Mouse (Mus musculus) limb, embryonic 11.5 days (tissue): ENCODE results near the gene Calcrl. TPM values are rescaled to one million over a fixed set of nuclear protein-coding genes. Genes with fewer than 3 reads are reported as not detected.
"Not testable (repeated sequence)": the region's sequence is repeated elsewhere in the genome, so short reads cannot be mapped to it uniquely, and the experiment has no call there.

ENCODE experiments used
- ATAC-seq: fragments of 200-750 bp; cut with Nextera tagmentation; 2 replicates; pipeline ENCODE4 v1.8.0; 2017; ENCODE audit warnings: low read depth; ENCODE audit not compliant: insufficient number of reproducible peaks, low FRiP score, low TSS enrichment
- DNase-seq: peaks from one replicate; pipeline ENCODE4 v3.0.0-alpha.2; 2015; ENCODE audit warnings: low spot score
- H3K27ac ChIP-seq: fragments of 300-500 bp; sonication (generic); replicated peaks from 2 replicates; pipeline ENCODE4 v1.5.1; 2014; ENCODE audit warnings: low read depth, mild to moderate bottlenecking, low read length
- H3K27me3 ChIP-seq: fragments of 300-500 bp; sonication (generic); 2 replicates; pipeline ENCODE4 v1.6.1; 2014; ENCODE audit warnings: mild to moderate bottlenecking, low read length, mixed read lengths; ENCODE audit not compliant: control insufficient read depth, insufficient read depth
- H3K36me3 ChIP-seq: fragments of 300-500 bp; sonication (generic); 2 replicates; pipeline ENCODE4 v1.6.1; 2014; ENCODE audit warnings: mild to moderate bottlenecking, low read length, moderate library complexity, mixed read lengths; ENCODE audit not compliant: control insufficient read depth, insufficient read depth
- H3K4me1 ChIP-seq: fragments of 300-500 bp; sonication (generic); 2 replicates; pipeline ENCODE4 v1.6.1; 2014; ENCODE audit warnings: low read length, mixed read lengths; ENCODE audit not compliant: control insufficient read depth, insufficient read depth
- H3K4me2 ChIP-seq: fragments of 300-500 bp; sonication (generic); 2 replicates; pipeline ENCODE4 v1.6.1; 2014; ENCODE audit warnings: low read depth, mild to moderate bottlenecking, moderate library complexity; ENCODE audit not compliant: severe bottlenecking
- H3K4me3 ChIP-seq: fragments of 300-500 bp; sonication (generic); 2 replicates; pipeline ENCODE4 v1.5.1; 2014; ENCODE audit warnings: low read depth, low read length
- H3K9ac ChIP-seq: fragments of 300-500 bp; sonication (generic); 2 replicates; pipeline ENCODE4 v1.6.1; 2014; ENCODE audit warnings: mild to moderate bottlenecking, low read length
- H3K9me3 ChIP-seq: fragments of 300-500 bp; sonication (generic); 2 replicates; pipeline ENCODE4 v1.6.1; 2016; ENCODE audit warnings: low read length; ENCODE audit not compliant: control insufficient read depth
- WGBS: fragments of 180-500 bp; shearing (Covaris S2); extraction: QIAGEN DNeasy Blood & Tissue Kit; methylation state at CpG from one replicate; pipeline ENCODE4 v1.1.7; 2014; 5-methylcytosine and 5-hydroxymethylcytosine counted together
- polyA plus RNA-seq: library from polyadenylated mRNA; unstranded; fragments of >200 nt; fragmentation: Nextera tagmentation; extraction: Ambion mirVana; gene quantifications from 2 replicates; pipeline ENCODE4 v1.2.1, GENCODE M21; 2014

Gene Calcrl
- polyA plus RNA-seq, 1 experiment from 2014 or later: 18.7 TPM

DNA sequence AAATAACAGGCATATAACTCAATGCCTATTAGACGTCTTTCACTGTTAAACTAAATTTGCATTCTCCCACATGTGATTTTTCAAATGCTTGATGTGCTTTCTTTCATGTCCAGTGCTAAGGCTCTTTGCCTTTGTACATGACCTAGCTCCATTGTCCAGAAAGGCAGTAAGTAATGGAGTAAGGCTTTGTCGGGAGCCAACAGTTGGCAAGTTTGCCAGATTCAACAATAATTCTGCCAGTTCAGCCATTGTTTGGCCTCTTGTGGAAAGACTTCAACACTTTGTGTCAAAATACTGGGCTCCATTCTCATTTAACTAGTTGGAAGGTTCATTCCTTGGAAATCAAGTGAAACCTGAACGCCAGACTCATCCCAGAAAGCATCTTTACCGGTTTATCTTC is 8.7 kb downstream of the Calcrl start:
- H3K27ac ChIP-seq: no peak overlapping the region
- DNase-seq (no peak), ATAC-seq (no peak)
- no peaks in the 10 kb centered on the region for H3K36me3 ChIP-seq
- H3K27me3 ChIP-seq: no peaks in the 10 kb centered on the region
- no peaks in the 10 kb centered on the region for H3K9me3 ChIP-seq
- H3K9ac ChIP-seq: no peak overlapping the region
- WGBS: 87% methylated on average over 4 of the region's 4 CpGs
- no peak overlapping the region for H3K4me2 ChIP-seq
- H3K4me3 ChIP-seq: no peak overlapping the region
- H3K4me1 ChIP-seq: no peaks in the 10 kb centered on the region

DNA sequence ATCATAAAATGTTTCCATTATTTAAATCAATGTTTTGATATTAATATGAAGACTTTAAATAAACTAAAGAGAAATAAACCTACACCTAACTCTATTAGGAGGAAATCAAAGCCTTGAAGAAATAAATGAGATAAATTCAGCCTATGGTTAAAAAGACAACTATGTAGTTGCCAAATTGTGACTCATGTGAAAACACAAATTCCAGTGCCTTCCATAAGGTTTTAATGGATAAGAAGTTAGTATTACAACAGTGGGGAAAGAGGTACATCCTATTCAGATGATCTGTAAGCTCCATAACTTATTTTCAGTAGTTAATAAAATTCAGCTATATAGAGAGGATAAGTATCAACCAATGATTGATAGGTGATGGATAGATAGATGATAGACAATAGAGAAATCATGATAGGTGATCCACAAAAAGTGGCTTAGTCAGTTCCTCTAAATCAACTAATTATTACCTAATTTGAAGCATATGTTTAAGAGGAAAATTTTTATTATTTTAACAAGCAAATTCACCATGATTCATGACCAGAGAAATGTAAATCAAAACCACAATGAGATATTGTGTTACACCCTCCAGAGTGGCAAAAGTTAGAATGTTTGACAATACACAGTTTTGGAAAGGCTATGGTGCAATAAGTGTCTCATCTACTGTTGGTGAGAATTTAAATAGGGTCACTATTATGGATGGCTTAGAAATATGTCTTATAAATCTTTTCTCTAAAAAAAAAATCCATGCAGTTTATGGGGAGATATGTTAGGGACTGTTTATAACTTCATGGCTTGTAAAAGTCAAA is 15.2 kb downstream of the Calcrl start:
- Histone ChIP-seq H3K27ac (no peak overlapping the region), H3K4me1 (no peaks in the 10 kb centered on the region), H3K9me3 (no peaks in the 10 kb centered on the region), H3K9ac (no peak overlapping the region), H3K36me3 (no peaks in the 10 kb centered on the region), H3K4me2 (no peak overlapping the region), H3K4me3 (no peak overlapping the region), H3K27me3 (no peaks in the 10 kb centered on the region)
- ATAC-seq (no peak), DNase-seq (no peak)

DNA sequence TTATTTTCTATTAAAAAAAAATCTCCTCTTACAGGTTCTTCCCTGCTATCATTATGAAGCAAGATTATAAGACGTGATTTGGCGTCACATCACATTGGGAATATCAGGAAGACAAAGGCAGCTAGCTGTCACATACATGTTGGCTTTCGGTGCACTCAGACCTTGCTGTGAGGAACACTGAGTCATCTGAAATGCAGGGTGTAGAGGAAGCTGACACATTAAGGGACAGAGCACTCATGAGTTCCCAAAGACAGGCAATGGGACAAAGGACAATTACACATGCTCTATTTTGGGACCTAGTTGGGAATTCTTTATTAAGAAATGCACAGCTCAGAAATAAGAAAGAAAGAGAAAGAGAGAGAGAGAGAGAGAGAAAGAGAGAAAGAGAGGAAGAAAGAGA is 20.4 kb downstream of the Calcrl start:
- H3K4me3 ChIP-seq: no peak overlapping the region
- no peaks in the 10 kb centered on the region for H3K9me3 ChIP-seq
- ATAC-seq: no peak
- H3K27ac ChIP-seq: no peak overlapping the region
- DNase-seq: no peak
- H3K9ac ChIP-seq: no peak overlapping the region
- H3K36me3 ChIP-seq: no peaks in the 10 kb centered on the region
- H3K4me2 ChIP-seq: no peak overlapping the region
- no peaks in the 10 kb centered on the region for H3K4me1 ChIP-seq
- 82% methylated on average over 3 of the region's 3 CpGs for WGBS
- H3K27me3 ChIP-seq: no peaks in the 10 kb centered on the region

DNA sequence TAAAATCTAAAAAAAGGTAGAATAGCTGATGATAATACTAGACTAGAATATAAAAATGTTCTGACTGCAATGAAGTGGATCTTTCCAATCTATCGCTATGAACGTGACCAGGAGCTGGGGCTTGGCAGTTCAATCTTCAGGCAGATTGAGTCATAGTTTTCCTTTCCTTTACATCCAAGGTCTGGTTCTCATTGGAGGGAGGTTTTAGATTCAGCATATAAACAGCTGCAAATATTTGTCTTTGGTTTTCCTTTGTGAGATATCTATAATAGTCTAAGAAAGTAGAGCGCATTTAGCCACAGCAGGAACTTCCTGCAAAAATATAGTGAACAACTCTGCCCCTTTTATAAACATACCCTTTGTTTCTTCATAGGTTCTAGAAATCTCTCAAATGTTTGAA is 22.5 kb downstream of the Calcrl start:
- Histone ChIP-seq H3K27me3 (no peaks in the 10 kb centered on the region), H3K4me1 (no peaks in the 10 kb centered on the region), H3K4me2 (no peak overlapping the region), H3K9me3 (no peaks in the 10 kb centered on the region), H3K36me3 (no peaks in the 10 kb centered on the region), H3K4me3 (no peak overlapping the region), H3K27ac (no peak overlapping the region), H3K9ac (no peak overlapping the region)
- DNase-seq (no peak), ATAC-seq (no peak)
- 89% methylated on average over 3 of the region's 3 CpGs for WGBS

DNA sequence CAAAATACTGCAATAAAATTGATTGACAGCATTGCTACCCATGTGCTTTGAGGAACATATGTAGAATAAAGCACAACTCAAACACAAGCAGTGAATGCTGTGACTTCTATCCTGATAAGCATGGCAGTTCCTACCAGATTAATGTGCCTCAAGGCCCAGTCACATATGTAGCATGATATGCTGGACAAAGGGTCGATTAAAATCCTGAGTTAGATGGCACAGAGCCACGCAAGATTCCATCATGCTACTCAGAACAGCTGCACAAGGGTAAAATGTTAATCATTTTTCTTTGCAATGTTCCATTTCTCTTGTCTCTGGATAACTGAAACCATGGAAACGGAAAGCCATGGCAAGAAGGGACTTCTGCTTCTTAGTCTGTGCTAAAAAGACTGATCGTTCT is 28.7 kb downstream of the Calcrl start:
- no peaks in the 10 kb centered on the region for H3K4me1 ChIP-seq
- WGBS: 87% methylated on average over 4 of the region's 4 CpGs
- H3K36me3 ChIP-seq: no peaks in the 10 kb centered on the region
- H3K27ac ChIP-seq: no peak overlapping the region
- ATAC-seq (no peak), DNase-seq (no peak)
- no peaks in the 10 kb centered on the region for H3K9me3 ChIP-seq
- no peak overlapping the region for H3K9ac ChIP-seq
- no peaks in the 10 kb centered on the region for H3K27me3 ChIP-seq
- no peak overlapping the region for H3K4me3 ChIP-seq
- H3K4me2 ChIP-seq: no peak overlapping the region

DNA sequence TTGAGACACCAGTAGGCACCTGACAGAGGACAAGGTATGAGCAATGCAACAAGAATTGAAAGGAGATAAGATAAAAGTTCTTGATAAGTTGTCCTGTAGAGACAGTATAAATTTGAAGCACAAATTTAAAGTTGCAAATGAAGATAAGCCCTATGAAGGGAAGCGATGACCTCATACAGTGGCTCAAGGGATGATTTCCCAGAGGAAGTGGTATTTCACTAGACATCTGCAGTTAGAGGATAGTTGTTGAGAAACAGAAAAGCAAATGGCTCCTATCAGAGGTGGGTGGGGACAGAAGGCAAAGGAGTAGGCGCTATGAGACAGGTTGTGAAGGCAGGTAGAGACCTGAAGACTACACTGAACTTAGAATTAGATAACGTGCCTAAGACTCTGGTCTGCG is 32.0 kb downstream of the Calcrl start:
- DNase-seq (no peak), ATAC-seq (no peak)
- no peaks in the 10 kb centered on the region for H3K27me3 ChIP-seq
- WGBS: 87% methylated on average over 4 of the region's 4 CpGs
- no peak overlapping the region for H3K4me3 ChIP-seq
- H3K9ac ChIP-seq: no peak overlapping the region
- no peaks in the 10 kb centered on the region for H3K4me1 ChIP-seq
- H3K4me2 ChIP-seq: no peak overlapping the region
- no peak overlapping the region for H3K27ac ChIP-seq
- H3K36me3 ChIP-seq: no peaks in the 10 kb centered on the region
- no peaks in the 10 kb centered on the region for H3K9me3 ChIP-seq

DNA sequence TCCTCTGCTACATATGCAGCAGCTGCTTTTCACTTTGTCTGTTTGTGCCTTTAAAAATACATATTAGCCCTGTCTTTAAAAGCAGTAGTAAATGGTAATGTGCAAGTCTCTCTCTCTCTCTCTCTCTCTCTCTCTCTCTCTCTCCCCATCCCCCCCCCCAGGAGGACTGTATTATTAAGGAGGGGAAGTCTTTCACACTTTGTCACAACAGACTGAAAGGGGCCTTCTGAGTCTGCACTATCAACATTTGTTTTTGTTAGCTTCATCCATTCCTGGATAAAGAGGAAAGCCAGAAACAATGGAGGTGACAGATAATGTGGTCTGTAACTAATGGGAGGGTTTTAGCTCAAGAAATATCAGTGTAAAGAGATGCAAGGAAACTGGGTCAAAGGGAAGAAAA is 36.1 kb downstream of the Calcrl start:
- no peak for ATAC-seq
- no peaks in the 10 kb centered on the region for H3K4me1 ChIP-seq

DNA sequence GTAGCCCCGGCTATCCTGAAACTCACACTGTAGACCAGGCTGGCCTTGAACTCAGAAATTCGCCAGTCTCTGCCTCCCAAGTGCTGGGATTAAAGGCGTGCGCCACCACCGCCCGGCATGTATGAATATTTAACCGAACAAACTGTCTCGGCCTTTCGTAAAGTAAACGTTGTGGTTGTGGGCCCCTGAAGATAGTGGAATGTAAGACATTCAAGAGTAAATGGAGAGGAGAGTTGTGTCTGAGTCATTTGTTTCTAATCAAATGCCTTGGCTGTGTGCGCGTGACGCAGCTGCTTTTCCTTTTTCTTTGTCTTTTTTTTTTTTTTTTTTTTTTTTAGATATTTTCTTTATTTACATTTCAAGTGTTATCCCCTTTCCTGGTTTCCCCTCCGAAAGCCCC is 36.7 kb downstream of the Calcrl start:
- H3K27me3 ChIP-seq, H3K9me3 ChIP-seq, H3K4me1 ChIP-seq, H3K9ac ChIP-seq, H3K4me2 ChIP-seq, H3K27ac ChIP-seq, ATAC-seq, H3K4me3 ChIP-seq, H3K36me3 ChIP-seq, DNase-seq: not testable (repeated sequence)
- WGBS: 94% methylated on average over 14 of the region's 14 CpGs

More for the DNA sequence above, 36.1 kb downstream of the Calcrl start:
- H3K36me3 ChIP-seq: no peaks in the 10 kb centered on the region
- no peak overlapping the region for H3K27ac ChIP-seq
- no peak overlapping the region for H3K4me2 ChIP-seq
- no peak for DNase-seq
- H3K9ac ChIP-seq: no peak overlapping the region
- H3K4me3 ChIP-seq: no peak overlapping the region
- H3K27me3 ChIP-seq: no peaks in the 10 kb centered on the region
- no peaks in the 10 kb centered on the region for H3K9me3 ChIP-seq

DNA sequence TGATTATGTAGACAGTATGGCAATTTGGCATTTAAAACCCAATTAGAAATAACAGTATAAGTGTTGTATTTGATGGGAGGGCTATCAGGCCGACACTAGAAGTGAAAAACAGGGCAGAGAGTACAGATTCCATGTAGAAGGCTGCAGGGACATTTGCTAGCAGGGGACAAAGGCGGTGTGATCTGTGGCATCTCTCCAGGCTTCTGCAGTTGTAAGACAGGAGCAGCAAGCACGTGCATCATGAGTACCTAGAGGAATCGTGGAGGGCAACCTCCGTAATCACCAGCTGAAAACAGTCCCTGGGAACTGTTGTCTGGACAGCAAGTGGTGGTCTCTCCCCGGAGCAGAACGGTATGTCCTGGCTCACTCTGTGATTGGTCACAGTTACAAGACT is 37.2 kb downstream of the Calcrl start:
- H3K27ac ChIP-seq: no peak overlapping the region
- DNase-seq (no peak), ATAC-seq (no peak)
- H3K9me3 ChIP-seq: no peaks in the 10 kb centered on the region
- no peak overlapping the region for H3K9ac ChIP-seq
- WGBS: 78% methylated on average over 7 of the region's 7 CpGs
- H3K4me1 ChIP-seq: no peaks in the 10 kb centered on the region
- H3K4me3 ChIP-seq: no peak overlapping the region
- H3K36me3 ChIP-seq: no peaks in the 10 kb centered on the region
- H3K4me2 ChIP-seq: no peak overlapping the region
- no peaks in the 10 kb centered on the region for H3K27me3 ChIP-seq
